Mouse (Mus musculus): ENCODE data around the gene Mia3.
"Not testable (repeated sequence)": the region's sequence is repeated elsewhere in the genome, so short reads cannot be mapped to it uniquely, and the experiment has no call there.

Mia3 gene

GRCm38 (mm10) chr1:183369427-183370014 lies at the start of gene Mia3:
Mia3 (minus strand) TSS chr1:183369553.
- peak; percentile 98 for DNase-seq (ENCODE audit: low read depth, low spot score)

- no peak for DNase-seq (ENCODE audit: low read depth, low spot score)
These were observed 48.5 kb upstream of the Mia3 start, which contains the start of gene Hhipl2 for GRCm38 (mm10) chr1:183417873-183418272. Hhipl2 (plus strand) TSS chr1:183418215.

- DNase-seq (ENCODE audit: low read depth, low spot score), result no peak
These were observed 44.9 kb upstream of the Mia3 start for GRCm38 (mm10) chr1:183414081-183414727.

- no peak for DNase-seq (ENCODE audit: low read depth, low spot score)
These were observed 34.0 kb upstream of the Mia3 start for GRCm38 (mm10) chr1:183403396-183403795.

- DNase-seq (ENCODE audit: low read depth, low spot score), result peak; percentile 97
These were observed 19.4 kb upstream of the Mia3 start, which contains the start of gene Taf1a for GRCm38 (mm10) chr1:183388426-183389406. Taf1a (plus strand) TSS chr1:183388981.

- not testable (repeated sequence) for DNase-seq (ENCODE audit: low read depth, low spot score)
These were observed 18.1 kb upstream of the Mia3 start for GRCm38 (mm10) chr1:183387421-183387820.

GRCm38 (mm10) chr1:183382621-183383020 lies 13.3 kb upstream of the Mia3 start:
- no peak for DNase-seq (ENCODE audit: low read depth, low spot score)

- no peak for DNase-seq (ENCODE audit: low read depth, low spot score)
These were observed 12.5 kb upstream of the Mia3 start for GRCm38 (mm10) chr1:183381816-183382215.

- not testable (repeated sequence) for DNase-seq (ENCODE audit: low read depth, low spot score)
These were observed 10.0 kb upstream of the Mia3 start for GRCm38 (mm10) chr1:183379376-183379775.

GRCm38 (mm10) chr1:183378321-183378941 lies 9.1 kb upstream of the Mia3 start:
- DNase-seq (ENCODE audit: low read depth, low spot score), result no peak

GRCm38 (mm10) chr1:183377045-183377444 lies 7.7 kb upstream of the Mia3 start:
- no peak for DNase-seq (ENCODE audit: low read depth, low spot score)

- DNase-seq (ENCODE audit: low read depth, low spot score), result peak; percentile 19
These were observed 5.4 kb upstream of the Mia3 start for GRCm38 (mm10) chr1:183374728-183375127.

- DNase-seq (ENCODE audit: low read depth, low spot score), result peak; percentile 58
These were observed 552 bp downstream of the Mia3 start for GRCm38 (mm10) chr1:183368601-183369400.

GRCm38 (mm10) chr1:183366361-183366760 lies 3.0 kb downstream of the Mia3 start:
- no peak for DNase-seq (ENCODE audit: low read depth, low spot score)

GRCm38 (mm10) chr1:183363577-183363867 lies 5.8 kb downstream of the Mia3 start:
- DNase-seq (ENCODE audit: low read depth, low spot score), result no peak

- no peak for DNase-seq (ENCODE audit: low read depth, low spot score)
These were observed 6.4 kb downstream of the Mia3 start for GRCm38 (mm10) chr1:183362729-183363576.

GRCm38 (mm10) chr1:183362301-183362700 lies 7.1 kb downstream of the Mia3 start:
- no peak for DNase-seq (ENCODE audit: low read depth, low spot score)

- no peak for DNase-seq (ENCODE audit: low read depth, low spot score)
These were observed 10.5 kb downstream of the Mia3 start for GRCm38 (mm10) chr1:183358901-183359300.

- DNase-seq (ENCODE audit: low read depth, low spot score), result peak; percentile 82
These were observed 19.5 kb downstream of the Mia3 start for GRCm38 (mm10) chr1:183349840-183350239.

- no peak for DNase-seq (ENCODE audit: low read depth, low spot score)
These were observed 23.5 kb downstream of the Mia3 start for GRCm38 (mm10) chr1:183345817-183346195.
